Mouse (Mus musculus): Measurements from ENCODE around the gene Foxr1.
"Not testable (repeated sequence)": the region's sequence is repeated elsewhere in the genome, so short reads cannot be mapped to it uniquely, and the experiment has no call there.

Foxr1 gene

GRCm38 (mm10) chr9:44417156-44417891 lies 23.6 kb downstream of the Foxr1 start:
- no peak for DNase-seq (ENCODE audit: low spot score)

DNA sequence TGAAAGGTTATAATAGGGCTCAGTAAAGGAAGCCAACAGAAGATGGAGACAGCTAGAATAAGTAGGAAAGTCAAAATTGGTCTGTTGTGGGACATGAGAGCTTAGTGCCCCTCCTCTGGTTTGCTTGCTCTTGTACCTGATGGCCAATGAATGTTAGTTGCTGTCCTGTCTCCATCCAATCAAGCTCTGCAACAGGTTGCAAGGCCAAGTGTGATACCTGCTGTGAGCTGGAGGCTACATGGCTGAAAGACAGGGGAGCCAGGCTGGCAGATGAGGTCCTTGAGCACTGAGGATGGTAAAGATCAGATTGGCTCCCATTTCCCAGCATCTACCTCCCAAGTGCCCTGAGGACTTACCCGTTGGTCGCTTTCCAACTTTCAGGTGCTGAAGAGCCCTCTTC lies 28.2 kb downstream of the Foxr1 start:
- no peak for DNase-seq (ENCODE audit: low spot score)

GRCm38 (mm10) chr9:44412306-44412705 lies 28.6 kb downstream of the Foxr1 start:
- no peak for DNase-seq (ENCODE audit: low spot score)

GRCm38 (mm10) chr9:44411601-44412130 lies 29.3 kb downstream of the Foxr1 start:
- no peak for DNase-seq (ENCODE audit: low spot score)

- DNase-seq (ENCODE audit: low spot score), result no peak
Observed at GRCm38 (mm10) chr9:44410647-44411336, 30.1 kb downstream of the Foxr1 start.

- not testable (repeated sequence) for DNase-seq (ENCODE audit: low spot score)
Observed at GRCm38 (mm10) chr9:44408693-44409092, 32.2 kb downstream of the Foxr1 start.

GRCm38 (mm10) chr9:44407752-44408097 lies 33.2 kb downstream of the Foxr1 start:
- DNase-seq (ENCODE audit: low spot score), result no peak

GRCm38 (mm10) chr9:44406906-44407751 lies 33.8 kb downstream of the Foxr1 start, which contains the start of the genes Rps25 and Trappc4:
Gene Rps25 (plus strand): TSS chr9:44407139.
Gene Trappc4 (minus strand): TSS chr9:44407600.
- peak; percentile 90 for DNase-seq (ENCODE audit: low spot score)

GRCm38 (mm10) chr9:44405011-44405410 lies 35.9 kb downstream of the Foxr1 start:
- no peak for DNase-seq (ENCODE audit: low spot score)

- no peak for DNase-seq (ENCODE audit: low spot score)
Observed at GRCm38 (mm10) chr9:44401081-44401480, 39.9 kb downstream of the Foxr1 start.

DNA sequence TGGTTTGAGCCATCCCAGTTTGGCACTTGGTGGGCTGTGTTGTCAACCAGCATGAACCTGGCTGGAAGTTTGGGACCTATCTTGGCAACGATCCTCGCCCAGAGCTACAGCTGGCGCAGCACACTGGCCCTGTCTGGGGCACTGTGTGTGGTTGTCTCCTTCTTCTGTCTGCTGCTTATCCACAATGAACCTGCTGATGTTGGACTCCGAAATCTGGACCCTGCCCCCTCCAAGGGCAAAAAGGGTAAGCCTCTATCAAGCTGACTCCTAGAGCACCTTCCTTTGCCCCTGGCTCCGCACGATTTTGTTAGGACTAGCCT lies 41.2 kb downstream of the Foxr1 start:
- no peak for DNase-seq (ENCODE audit: low spot score)

DNA sequence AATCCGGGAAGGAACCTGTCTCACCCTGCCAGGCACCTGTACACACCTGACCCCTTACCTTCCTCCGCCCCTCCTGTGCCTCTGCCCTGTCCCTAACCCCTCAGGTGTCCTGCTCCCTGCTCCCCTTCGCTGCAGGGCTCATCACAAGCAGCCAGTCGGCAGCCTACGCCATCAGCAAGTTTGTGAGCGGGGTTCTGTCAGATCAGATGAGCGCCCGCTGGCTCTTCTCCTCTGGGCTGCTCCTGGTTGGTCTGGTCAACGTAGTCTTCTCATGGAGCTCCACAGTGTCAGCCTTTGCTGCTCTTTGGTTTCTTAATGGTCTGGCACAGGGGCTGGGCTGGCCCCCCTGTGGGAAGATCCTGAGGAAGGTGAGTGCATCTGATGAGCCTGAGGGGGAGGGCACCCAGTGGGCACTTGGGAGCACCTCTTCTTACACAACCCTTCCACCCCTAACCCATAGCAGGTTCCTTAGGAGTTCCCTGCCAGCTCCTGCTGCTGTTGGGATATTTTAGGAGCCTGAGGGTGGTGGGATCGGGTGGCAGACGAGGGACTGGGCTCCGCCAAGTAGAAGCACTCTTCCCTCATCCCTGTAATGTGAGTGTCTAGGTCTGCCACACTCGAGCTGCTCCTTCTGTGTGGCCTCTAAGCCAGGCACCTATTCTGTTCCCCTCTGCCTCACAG lies 41.7 kb downstream of the Foxr1 start:
- no peak for DNase-seq (ENCODE audit: low spot score)

GRCm38 (mm10) chr9:44398551-44398950 lies 42.4 kb downstream of the Foxr1 start:
- DNase-seq (ENCODE audit: low spot score), result no peak

GRCm38 (mm10) chr9:44398087-44398486 lies 42.8 kb downstream of the Foxr1 start:
- no peak for DNase-seq (ENCODE audit: low spot score)

DNA sequence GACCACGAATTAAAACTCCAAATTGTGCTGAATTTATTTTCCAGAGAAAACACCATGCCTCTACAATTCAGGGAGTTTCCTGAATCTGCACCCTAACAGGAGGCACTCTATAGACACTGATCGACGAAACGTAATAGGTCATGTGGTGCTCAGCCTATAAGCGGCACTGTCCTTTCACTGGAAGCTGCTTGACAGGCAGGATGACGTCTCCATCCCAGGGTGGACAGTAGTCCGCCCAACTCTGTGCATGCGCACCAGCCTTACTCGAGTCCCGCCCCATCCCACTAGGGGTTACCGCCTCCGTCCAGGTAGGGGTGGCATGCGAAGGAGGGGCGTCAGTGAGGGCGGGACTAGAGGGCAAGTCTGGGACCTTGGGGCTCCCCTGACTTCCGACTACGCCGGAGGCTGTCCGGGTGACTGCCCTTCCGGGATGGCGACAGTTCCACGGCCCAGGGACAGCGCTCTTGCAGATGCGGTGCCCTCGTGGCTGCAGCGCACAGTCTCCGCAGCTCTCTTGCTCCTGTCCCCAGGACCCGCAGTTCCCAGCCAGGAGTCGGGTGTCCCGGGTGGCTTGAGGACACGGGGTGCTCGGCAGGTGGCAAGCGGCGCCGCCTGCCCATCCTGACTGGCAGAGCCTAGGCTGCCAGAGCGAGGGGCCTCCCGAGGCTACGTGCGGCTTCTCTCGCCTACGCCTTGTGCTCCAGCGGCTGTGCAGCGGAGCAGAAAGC lies 44.1 kb downstream of the Foxr1 start, which contains the start of gene Slc37a4:
TSS of gene Slc37a4 (plus strand) at position 169 of the 728 bp plus-strand sequence.
- DNase-seq (ENCODE audit: low spot score), result peak; percentile 88

DNA sequence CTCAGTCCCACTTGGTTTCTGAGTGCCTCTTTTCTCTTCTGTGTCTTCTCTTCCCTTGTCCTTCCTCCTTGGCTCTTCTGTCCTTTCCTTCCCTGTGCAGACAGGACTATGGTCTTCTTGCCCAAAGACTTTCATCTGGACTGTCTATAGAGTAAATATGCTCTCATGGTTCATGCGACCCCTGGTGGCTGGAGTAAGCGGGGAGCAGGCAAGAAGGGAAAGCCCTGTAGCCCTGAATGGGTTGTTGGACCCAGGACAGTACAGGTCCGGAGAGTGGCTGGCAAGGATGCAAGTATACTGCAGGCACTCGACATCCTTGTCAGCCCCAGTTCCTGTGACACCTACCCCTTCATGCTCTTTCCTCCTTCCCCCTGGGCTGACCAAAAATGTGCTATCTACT lies 49.5 kb downstream of the Foxr1 start:
- no peak for DNase-seq (ENCODE audit: low spot score)

DNA sequence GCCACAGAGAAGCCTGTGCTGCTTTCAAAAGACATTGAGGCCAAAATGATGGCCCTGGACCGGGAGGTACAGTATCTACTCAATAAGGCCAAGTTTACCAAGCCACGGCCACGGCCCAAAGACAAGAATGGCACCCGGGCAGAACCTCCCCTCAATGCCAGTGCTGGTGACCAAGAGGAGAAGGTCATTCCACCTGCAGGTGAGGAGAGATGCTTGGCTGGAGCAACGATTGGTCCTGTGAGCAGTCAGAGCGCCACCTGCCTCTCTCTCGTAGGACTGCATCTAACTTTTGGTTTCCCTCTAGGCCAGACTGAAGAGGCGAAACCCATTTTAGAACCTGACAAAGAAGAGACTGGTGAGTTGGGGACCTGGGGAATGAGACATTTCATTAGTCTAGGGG lies 51.7 kb downstream of the Foxr1 start:
- DNase-seq (ENCODE audit: low spot score), result no peak

DNA sequence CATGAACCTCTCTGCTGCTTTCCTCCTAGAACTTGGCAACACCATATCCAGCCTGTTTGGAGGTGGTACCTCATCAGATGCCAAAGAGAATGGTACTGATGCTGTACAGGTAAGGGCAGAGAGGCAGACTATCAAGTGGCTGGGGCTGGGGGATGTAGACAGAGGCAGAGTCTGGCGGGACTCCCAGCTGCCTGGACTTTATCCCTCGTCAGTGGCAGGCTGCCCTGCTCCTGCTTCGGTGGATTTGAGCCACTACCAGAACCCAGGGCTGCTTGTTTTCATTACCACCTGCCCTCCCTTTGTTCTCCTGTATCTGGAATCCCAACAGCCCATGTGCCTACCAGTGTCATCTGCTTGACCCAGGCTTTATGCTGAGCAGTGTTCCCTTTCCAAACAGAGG lies 53.7 kb downstream of the Foxr1 start:
- no peak for DNase-seq (ENCODE audit: low spot score)

DNA sequence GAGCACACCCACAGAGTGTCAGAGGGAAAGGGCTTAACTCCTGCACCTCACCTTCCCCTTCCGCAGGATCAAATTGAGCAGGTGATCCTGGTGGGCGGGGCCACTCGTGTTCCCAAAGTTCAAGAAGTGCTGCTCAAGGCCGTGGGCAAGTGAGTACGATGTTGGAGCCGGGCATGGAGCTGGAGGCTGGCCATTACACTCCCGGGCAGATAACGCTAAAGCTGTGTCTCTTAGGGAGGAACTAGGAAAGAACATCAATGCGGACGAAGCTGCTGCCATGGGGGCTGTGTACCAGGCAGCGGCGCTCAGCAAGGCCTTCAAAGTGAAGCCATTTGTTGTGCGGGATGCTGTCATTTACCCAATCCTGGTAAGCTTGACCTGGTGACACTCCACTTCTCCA lies 56.3 kb downstream of the Foxr1 start:
- no peak for DNase-seq (ENCODE audit: low spot score)

Measured in layer of hippocampus, adult 9-10 months (tissue).